Mouse (Mus musculus): ENCODE measurements around the gene Pdcd6ip. TPM values are rescaled to one million over a fixed set of nuclear protein-coding genes. Genes with fewer than 3 reads are reported as not detected.
A peak's percentile ranks its signal among the peaks of the same experiment; 100 is the strongest.

The Pdcd6ip gene
- polyA plus RNA-seq (2016; fragmentation: Nextera tagmentation; extraction: Ambion mirVana): 52.2 and 58.6 TPM in 2 replicates

GRCm38 (mm10) chr9:113707481-113708360 lies at the start of gene Pdcd6ip:
Gene Pdcd6ip, minus strand, starts transcription at chr9:113708259.
- no peaks in the 10 kb centered on the region for H3K9me3 ChIP-seq (replicated peaks)
- H3K27me3 ChIP-seq (ENCODE audit: low read depth, poor library complexity, severe bottlenecking): no peaks in the 10 kb centered on the region
- H3K4me3 ChIP-seq: peak within 1 kb of the TSS; percentile 96
- no peaks in the 10 kb centered on the region for H3K36me3 ChIP-seq
- peak; percentile 89 for DNase-seq (ENCODE audit: low spot score)
- 2% methylated on average over 77 of the region's 77 CpGs for WGBS
- peak within 1 kb of the TSS; percentile 91 for H3K27ac ChIP-seq (replicated peaks)
- peaks cover 29% of the 10 kb centered on the region for H3K4me1 ChIP-seq

GRCm38 (mm10) chr9:113755888-113756719 lies 48.0 kb upstream of the Pdcd6ip start:
- DNase-seq (ENCODE audit: low spot score): no peak
- no peaks in the 10 kb centered on the region for H3K27me3 ChIP-seq (ENCODE audit: low read depth, poor library complexity, severe bottlenecking)
- H3K27ac ChIP-seq (replicated peaks): no peak overlapping the region
- H3K4me3 ChIP-seq: no peak overlapping the region
- H3K4me1 ChIP-seq: 0 out of 2 replicates have a peak, but pooled peaks cover 4% of the 10 kb centered on the region
- peaks cover 25% of the 10 kb centered on the region for H3K36me3 ChIP-seq
- WGBS: 92% methylated on average over 15 of the region's 15 CpGs
- H3K9me3 ChIP-seq (replicated peaks): peaks cover 4% of the 10 kb centered on the region; the same call in 1 of the 2 replicates

- no peak overlapping the region for H3K27ac ChIP-seq (replicated peaks)
- no peak overlapping the region for H3K4me3 ChIP-seq
- no peaks in the 10 kb centered on the region for H3K27me3 ChIP-seq (ENCODE audit: low read depth, poor library complexity, severe bottlenecking)
- H3K4me1 ChIP-seq: no peaks in the 10 kb centered on the region
- H3K9me3 ChIP-seq (replicated peaks): no peaks in the 10 kb centered on the region
- WGBS: 93% methylated on average over 7 of the region's 7 CpGs
- DNase-seq (ENCODE audit: low spot score): no peak
- H3K36me3 ChIP-seq: peaks cover 11% of the 10 kb centered on the region
Observed at GRCm38 (mm10) chr9:113749356-113749755, 41.3 kb upstream of the Pdcd6ip start.

- Histone ChIP-seq H3K27ac (replicated peaks) (no peak overlapping the region), H3K4me3 (peak overlapping the region; percentile 96; the same call in 1 of the 2 replicates), H3K4me1 (peaks cover 25% of the 10 kb centered on the region), H3K9me3 (replicated peaks) (no peaks in the 10 kb centered on the region), H3K27me3 (ENCODE audit: low read depth, poor library complexity, severe bottlenecking) (no peaks in the 10 kb centered on the region), H3K36me3 (no peaks in the 10 kb centered on the region)
- WGBS: 71% methylated on average over 3 of the region's 3 CpGs
- no peak for DNase-seq (ENCODE audit: low spot score)
Observed at GRCm38 (mm10) chr9:113743291-113743690, 35.2 kb upstream of the Pdcd6ip start.

GRCm38 (mm10) chr9:113742361-113742794 lies 34.3 kb upstream of the Pdcd6ip start:
- Histone ChIP-seq H3K27ac (replicated peaks) (peak overlapping the region; percentile 95), H3K36me3 (no peaks in the 10 kb centered on the region), H3K4me3 (peak overlapping the region; percentile 96), H3K9me3 (replicated peaks) (no peaks in the 10 kb centered on the region), H3K27me3 (ENCODE audit: low read depth, poor library complexity, severe bottlenecking) (no peaks in the 10 kb centered on the region), H3K4me1 (peaks cover 25% of the 10 kb centered on the region)
- peak; percentile 35 for DNase-seq (ENCODE audit: low spot score)
- 9% methylated on average over 17 of the region's 17 CpGs for WGBS

GRCm38 (mm10) chr9:113741637-113742137 lies 33.6 kb upstream of the Pdcd6ip start:
- Histone ChIP-seq H3K9me3 (replicated peaks) (no peaks in the 10 kb centered on the region), H3K27me3 (ENCODE audit: low read depth, poor library complexity, severe bottlenecking) (no peaks in the 10 kb centered on the region), H3K27ac (replicated peaks) (peak overlapping the region; percentile 95), H3K4me1 (peaks cover 25% of the 10 kb centered on the region), H3K4me3 (peak overlapping the region; percentile 96), H3K36me3 (no peaks in the 10 kb centered on the region)
- WGBS: under 1% methylated on average over 63 of the region's 64 CpGs
- DNase-seq (ENCODE audit: low spot score): peak; percentile 75

- H3K4me1 ChIP-seq: peaks cover 25% of the 10 kb centered on the region
- under 1% methylated on average over 63 of the region's 63 CpGs for WGBS
- no peaks in the 10 kb centered on the region for H3K9me3 ChIP-seq (replicated peaks)
- DNase-seq (ENCODE audit: low spot score): peak; percentile 84
- no peaks in the 10 kb centered on the region for H3K27me3 ChIP-seq (ENCODE audit: low read depth, poor library complexity, severe bottlenecking)
- H3K36me3 ChIP-seq: no peaks in the 10 kb centered on the region
- H3K27ac ChIP-seq (replicated peaks): peak within 1 kb of the TSS; percentile 95
- peak within 1 kb of the TSS; percentile 96 for H3K4me3 ChIP-seq
Observed at GRCm38 (mm10) chr9:113741108-113741636, 33.1 kb upstream of the Pdcd6ip start, which contains the start of gene Clasp2. Gene Clasp2, plus strand, starts transcription at chr9:113741473.

- Histone ChIP-seq H3K27ac (replicated peaks) (no peak overlapping the region), H3K4me3 (no peak overlapping the region), H3K36me3 (no peaks in the 10 kb centered on the region), H3K9me3 (replicated peaks) (no peaks in the 10 kb centered on the region), H3K4me1 (peaks cover 25% of the 10 kb centered on the region), H3K27me3 (ENCODE audit: low read depth, poor library complexity, severe bottlenecking) (no peaks in the 10 kb centered on the region)
- 92% methylated on average over 6 of the region's 6 CpGs for WGBS
- DNase-seq (ENCODE audit: low spot score): no peak
Observed at GRCm38 (mm10) chr9:113738941-113739340, 30.9 kb upstream of the Pdcd6ip start.

- 74% methylated on average over 9 of the region's 9 CpGs for WGBS
- Histone ChIP-seq H3K9me3 (replicated peaks) (no peaks in the 10 kb centered on the region), H3K27me3 (ENCODE audit: low read depth, poor library complexity, severe bottlenecking) (no peaks in the 10 kb centered on the region), H3K27ac (replicated peaks) (no peak overlapping the region), H3K36me3 (no peaks in the 10 kb centered on the region), H3K4me1 (peaks cover 20% of the 10 kb centered on the region), H3K4me3 (no peak overlapping the region)
- no peak for DNase-seq (ENCODE audit: low spot score)
Observed at GRCm38 (mm10) chr9:113738021-113738420, 30.0 kb upstream of the Pdcd6ip start.

- H3K36me3 ChIP-seq: no peaks in the 10 kb centered on the region
- H3K4me1 ChIP-seq: peaks cover 10% of the 10 kb centered on the region
- DNase-seq (ENCODE audit: low spot score): no peak
- H3K27me3 ChIP-seq (ENCODE audit: low read depth, poor library complexity, severe bottlenecking): no peaks in the 10 kb centered on the region
- no peak overlapping the region for H3K4me3 ChIP-seq
- H3K9me3 ChIP-seq (replicated peaks): no peaks in the 10 kb centered on the region
- no peak overlapping the region for H3K27ac ChIP-seq (replicated peaks)
Observed at GRCm38 (mm10) chr9:113735920-113736319, 27.9 kb upstream of the Pdcd6ip start.

GRCm38 (mm10) chr9:113731540-113731939 lies 23.5 kb upstream of the Pdcd6ip start:
- no peak for DNase-seq (ENCODE audit: low spot score)
- Histone ChIP-seq H3K4me3 (no peak overlapping the region), H3K27me3 (ENCODE audit: low read depth, poor library complexity, severe bottlenecking) (no peaks in the 10 kb centered on the region), H3K4me1 (no peaks in the 10 kb centered on the region), H3K36me3 (no peaks in the 10 kb centered on the region), H3K27ac (replicated peaks) (no peak overlapping the region), H3K9me3 (replicated peaks) (no peaks in the 10 kb centered on the region)
- WGBS: 85% methylated on average over 3 of the region's 3 CpGs

GRCm38 (mm10) chr9:113726991-113727680 lies 19.1 kb upstream of the Pdcd6ip start:
- WGBS: 90% methylated on average over 18 of the region's 18 CpGs
- H3K27me3 ChIP-seq (ENCODE audit: low read depth, poor library complexity, severe bottlenecking): no peaks in the 10 kb centered on the region
- no peaks in the 10 kb centered on the region for H3K9me3 ChIP-seq (replicated peaks)
- no peak overlapping the region for H3K4me3 ChIP-seq
- no peaks in the 10 kb centered on the region for H3K36me3 ChIP-seq
- no peak for DNase-seq (ENCODE audit: low spot score)
- no peak overlapping the region for H3K27ac ChIP-seq (replicated peaks)
- H3K4me1 ChIP-seq: no peaks in the 10 kb centered on the region
